8 mouse cellular contexts compared by ENCODE assay signal in genomic region chr16:95749291-95750103, GRCm38 (mm10). TPM values are rescaled to one million over a fixed set of nuclear protein-coding genes. Genes with fewer than 3 reads are reported as not detected.
DNase-seq lines count a peak whose midpoint lies in the region; ATAC-seq and TF ChIP-seq lines count a peak whose summit lies in the region.

No protein-coding gene starts in this region.

- no peak for DNase-seq in liver, postnatal 0 days
- DNase-seq in Muller cell, postnatal 12 days (ENCODE audit: inconsistent ontology term) = peak; percentile 72
- DNase-seq in left cerebral cortex, postnatal 4 days = no peak
- DNase-seq in heart, postnatal 36 days = no peak
- DNase-seq in kidney, postnatal 14 days = no peak

- no peak for ATAC-seq in liver, postnatal 0 days
- ATAC-seq in liver, embryonic 12.5 days = no peak
- peak; percentile 14 to 40; a peak in 1 of 4 replicates for ATAC-seq in hematopoietic stem cell, adult 5-6 weeks (replicated peaks in 1 of 2; ENCODE audit: insufficient read depth in 1 of 2, low FRiP score in 2 of 2, low TSS enrichment in 1 of 2, low read depth in 1 of 2, poor library complexity in 2 of 2, severe bottlenecking in 2 of 2)
- no peak for ATAC-seq in stomach, embryonic 14.5 days (ENCODE audit: insufficient number of reproducible peaks, insufficient read depth, low FRiP score, low read depth)

- peaks cover 12% of the 10 kb centered on the region for H3K4me1 ChIP-seq in liver, postnatal 0 days (ENCODE audit: insufficient read depth)
- H3K4me1 ChIP-seq in liver, embryonic 12.5 days = 0 out of 2 replicates have a peak, but pooled peaks cover 9% of the 10 kb centered on the region
- peaks cover 17% of the 10 kb centered on the region for H3K4me1 ChIP-seq in stomach, embryonic 14.5 days (ENCODE audit: control insufficient read depth, insufficient read depth, low read length)

- no peaks in the 10 kb centered on the region for H3K9me3 ChIP-seq in liver, postnatal 0 days (ENCODE audit: low read length)
- no peaks in the 10 kb centered on the region for H3K9me3 ChIP-seq in liver, embryonic 12.5 days (replicated peaks)
- no peaks in the 10 kb centered on the region for H3K9me3 ChIP-seq in stomach, embryonic 14.5 days (ENCODE audit: control insufficient read depth, low read depth, low read length)

- TF ChIP-seq EP300 in liver, postnatal 0 days (IDR thresholded peaks at IDR 0.05; ENCODE audit: low read depth) = no peak

- no peaks in the 10 kb centered on the region for H3K27me3 ChIP-seq in liver, postnatal 0 days (ENCODE audit: insufficient read depth, low read length)
- H3K27me3 ChIP-seq in liver, embryonic 12.5 days (replicated peaks) = no peaks in the 10 kb centered on the region
- H3K27me3 ChIP-seq in stomach, embryonic 14.5 days (ENCODE audit: control insufficient read depth, insufficient read depth, low read length) = no peaks in the 10 kb centered on the region

- no peaks in the 10 kb centered on the region for H3K36me3 ChIP-seq in liver, postnatal 0 days (replicated peaks; ENCODE audit: insufficient read depth, low read length)
- H3K36me3 ChIP-seq in liver, embryonic 12.5 days = no peaks in the 10 kb centered on the region
- no peaks in the 10 kb centered on the region for H3K36me3 ChIP-seq in stomach, embryonic 14.5 days (ENCODE audit: control insufficient read depth, insufficient read depth, low read length)

- no peak overlapping the region for H3K4me3 ChIP-seq in liver, postnatal 0 days (ENCODE audit: low read depth, low read length)
- H3K4me3 ChIP-seq in liver, embryonic 12.5 days = no peak overlapping the region
- no peak overlapping the region for H3K4me3 ChIP-seq in stomach, embryonic 14.5 days (ENCODE audit: low read depth, low read length)

- WGBS in liver, postnatal 0 days (ENCODE audit: insufficient replicate concordance) = 67% methylated on average over 12 of the region's 12 CpGs
- WGBS in liver, embryonic 12.5 days (ENCODE audit: insufficient replicate concordance) = 68% methylated on average over 12 of the region's 12 CpGs
- 51% methylated on average over 12 of the region's 12 CpGs for WGBS in stomach, embryonic 14.5 days

- 0 out of 2 replicates have a peak overlapping the region, but pooled peaks have one; percentile 29 for H3K4me2 ChIP-seq in liver, postnatal 0 days (ENCODE audit: low read depth, low read length)
- H3K4me2 ChIP-seq in liver, embryonic 12.5 days = no peak overlapping the region
- H3K4me2 ChIP-seq in stomach, embryonic 14.5 days (replicated peaks; ENCODE audit: low read depth, low read length) = no peak overlapping the region

- TF ChIP-seq CTCF in liver, postnatal 0 days (IDR thresholded peaks at IDR 0.05; ENCODE audit: low read depth) = no peak

- no peak overlapping the region for H3K9ac ChIP-seq in liver, postnatal 0 days (replicated peaks)
- H3K9ac ChIP-seq in liver, embryonic 12.5 days = no peak overlapping the region
- H3K9ac ChIP-seq in stomach, embryonic 14.5 days (replicated peaks; ENCODE audit: low read depth, low read length) = no peak overlapping the region

- H3K27ac ChIP-seq in liver, postnatal 0 days (ENCODE audit: low read depth) = no peak overlapping the region
- no peak overlapping the region for H3K27ac ChIP-seq in liver, embryonic 12.5 days
- H3K27ac ChIP-seq in stomach, embryonic 14.5 days (ENCODE audit: low read length) = 0 out of 2 replicates have a peak overlapping the region, but pooled peaks have one; percentile 33

- intact Hi-C loops in left cerebral cortex, postnatal 4 days (cut with DNase I) = no loop called here
- intact Hi-C loops in heart, postnatal 36 days (cut with DNase I) = loop anchor here (2.0 kb wide), 1 partner anchor 47 kb away; the partner anchor contains the start of gene Ets2

RNA-seq across cellular contexts. Expression of gene Ets2, which starts 47.6 kb away (rescaled TPM):
- 13.2 and 13.5 TPM in 2 replicates for polyA plus RNA-seq in liver, postnatal 0 days (2015; fragmentation: Nextera tagmentation; extraction: Ambion mirVana)
- polyA plus RNA-seq in liver, embryonic 12.5 days (2016; fragmentation: Nextera tagmentation; extraction: Ambion mirVana) = 18.6 and 19.7 TPM in 2 replicates
- 9.7 and 17.0 TPM in 2 replicates for total RNA-seq in hematopoietic stem cell, adult 5-6 weeks (2017)
- 37.9 and 45.1 TPM in 2 replicates for polyA plus RNA-seq in stomach, embryonic 14.5 days (2014; fragmentation: Nextera tagmentation; extraction: Ambion mirVana)
- total RNA-seq in left cerebral cortex, postnatal 4 days (2021) = 10 to 100 TPM; 42.5 to 44.0 TPM
- 100 to 1,000 TPM in 1 of 2 experiments, 10 to 100 TPM in 1; 78.2 to 109 TPM for total RNA-seq in heart, postnatal 36 days (2021)

Comparison
In these comparisons a context has a peak if more than half of its experiments do, and no peak if none do; other contexts are left out.
1. ATAC-seq: peak in hematopoietic stem cell, adult 5-6 weeks (2 of 2); none in liver, postnatal 0 days (single experiment), liver, embryonic 12.5 days (single experiment) and stomach, embryonic 14.5 days (single experiment).